Comparison of ENCODE assay signal across 17 mouse cellular contexts in genomic region chr7:30289071-30289713, GRCm38 (mm10). TPM values are rescaled to one million over a fixed set of nuclear protein-coding genes. Genes with fewer than 3 reads are reported as not detected.
DNase-seq lines count a peak whose midpoint lies in the region; ATAC-seq lines count a peak whose summit lies in the region.
"Had no signal": no experiment of that assay in that cellular context is flagged by ENCODE, and none has a peak within 500 bp of the region (broad histone marks: within the 10 kb centered on the region; RNA-seq: fewer than 3 reads in every experiment).

No protein-coding gene starts in this region.

- no peak overlapping the region for H3K4me2 ChIP-seq in hindbrain, embryonic 11.5 days (replicated peaks; ENCODE audit: low read depth, low read length)
- H3K4me2 ChIP-seq in hindbrain, embryonic 14.5 days (replicated peaks), result no peak overlapping the region
- no peak overlapping the region; the same call in 1 of the 2 replicates for H3K4me2 ChIP-seq in hindbrain, embryonic 12.5 days (replicated peaks)
- H3K4me2 ChIP-seq: liver, embryonic 15.5 days had no signal

- no peaks in the 10 kb centered on the region for H3K36me3 ChIP-seq in hindbrain, embryonic 11.5 days (ENCODE audit: control insufficient read depth, insufficient read depth, low read length)
- H3K36me3 ChIP-seq in hindbrain, embryonic 14.5 days (replicated peaks; ENCODE audit: control insufficient read depth, insufficient read depth), result peaks cover 2% of the 10 kb centered on the region; the same call in 1 of the 2 replicates
- peaks cover 8% of the 10 kb centered on the region for H3K36me3 ChIP-seq in hindbrain, embryonic 12.5 days
- H3K36me3 ChIP-seq: liver, embryonic 15.5 days had no signal

- WGBS in hindbrain, embryonic 11.5 days, result 71% methylated on average over 7 of the region's 7 CpGs
- 76% methylated on average over 7 of the region's 7 CpGs for WGBS in hindbrain, embryonic 14.5 days
- WGBS in hindbrain, embryonic 12.5 days, result 66% methylated on average over 7 of the region's 7 CpGs

- no peak for ATAC-seq in hindbrain, embryonic 11.5 days (ENCODE audit: low FRiP score)
- ATAC-seq in hindbrain, embryonic 14.5 days (ENCODE audit: low FRiP score), result no peak
- no peak for ATAC-seq in hindbrain, embryonic 12.5 days (ENCODE audit: low FRiP score)
- ATAC-seq: intestine, postnatal 0 days had no signal

- peaks cover 4% of the 10 kb centered on the region; the same call in 1 of the 2 replicates for H3K4me1 ChIP-seq in hindbrain, embryonic 11.5 days (replicated peaks; ENCODE audit: control insufficient read depth, insufficient read depth, low read length)
- peaks cover 23% of the 10 kb centered on the region for H3K4me1 ChIP-seq in hindbrain, embryonic 14.5 days (replicated peaks; ENCODE audit: control insufficient read depth, insufficient read depth, low read length)
- peaks cover 30% of the 10 kb centered on the region for H3K4me1 ChIP-seq in hindbrain, embryonic 12.5 days
- H3K4me1 ChIP-seq: liver, embryonic 15.5 days had no signal

- H3K4me3 ChIP-seq in hindbrain, embryonic 11.5 days (ENCODE audit: low read depth, low read length), result no peak overlapping the region; the same call in 1 of the 2 replicates
- H3K4me3 ChIP-seq in hindbrain, embryonic 14.5 days (replicated peaks; ENCODE audit: low read length), result no peak overlapping the region
- H3K4me3 ChIP-seq in hindbrain, embryonic 12.5 days, result no peak overlapping the region
- H3K4me3 ChIP-seq: erythroblast, embryonic 14.5 days; gastrocnemius, adult 2 months; liver, embryonic 15.5 days had no signal

- no peaks in the 10 kb centered on the region for H3K27me3 ChIP-seq in hindbrain, embryonic 11.5 days (ENCODE audit: control insufficient read depth, insufficient read depth, low read length)
- no peaks in the 10 kb centered on the region for H3K27me3 ChIP-seq in hindbrain, embryonic 14.5 days (ENCODE audit: control insufficient read depth, insufficient read depth, low read length)
- no peaks in the 10 kb centered on the region for H3K27me3 ChIP-seq in hindbrain, embryonic 12.5 days

- no peak for DNase-seq in hindbrain, embryonic 11.5 days (ENCODE audit: low spot score)
- no peak for DNase-seq in hindbrain, embryonic 14.5 days (ENCODE audit: low spot score)
- DNase-seq in testis, postnatal 10 days (ENCODE audit: low spot score), result peak; percentile 39
- no peak for DNase-seq in testis, postnatal 14 days (ENCODE audit: low spot score)
- no peak for DNase-seq in right cerebral cortex, adult 18-20 months
- DNase-seq in lung, postnatal 25 days (ENCODE audit: low spot score), result no peak
- DNase-seq: adrenal gland, postnatal 25 days; forebrain, postnatal 0 days; gastrocnemius, adult 2 months; heart, adult 18-20 months; kidney, postnatal 14 days; lung, postnatal 10 days; right cerebral cortex, postnatal 25 days had no signal

- no peak overlapping the region for H3K9ac ChIP-seq in hindbrain, embryonic 11.5 days (ENCODE audit: low read depth, low read length)
- no peak overlapping the region for H3K9ac ChIP-seq in hindbrain, embryonic 14.5 days
- no peak overlapping the region for H3K9ac ChIP-seq in hindbrain, embryonic 12.5 days
- H3K9ac ChIP-seq: forebrain, postnatal 0 days; liver, embryonic 15.5 days had no signal

- peak overlapping the region; percentile 17; the same call in 1 of the 2 replicates for H3K27ac ChIP-seq in hindbrain, embryonic 11.5 days (ENCODE audit: low read depth, low read length)
- no peak overlapping the region for H3K27ac ChIP-seq in hindbrain, embryonic 14.5 days
- peak overlapping the region; percentile 23; the same call in 1 of the 2 replicates for H3K27ac ChIP-seq in hindbrain, embryonic 12.5 days
- H3K27ac ChIP-seq: gastrocnemius, adult 2 months; liver, embryonic 15.5 days had no signal

- H3K9me3 ChIP-seq in hindbrain, embryonic 11.5 days (ENCODE audit: control insufficient read depth, low read length), result no peaks in the 10 kb centered on the region
- no peaks in the 10 kb centered on the region for H3K9me3 ChIP-seq in hindbrain, embryonic 14.5 days (ENCODE audit: control insufficient read depth, low read length)
- H3K9me3 ChIP-seq in hindbrain, embryonic 12.5 days (replicated peaks), result no peaks in the 10 kb centered on the region
- H3K9me3 ChIP-seq: liver, embryonic 15.5 days had no signal

RNA-seq across cellular contexts. Expression of gene Clip3, which starts 2.3 kb away (rescaled TPM):
- 66.7 and 78.4 TPM in 2 replicates for polyA plus RNA-seq in hindbrain, embryonic 11.5 days (2014; fragmentation: Nextera tagmentation; extraction: Ambion mirVana)
- 123 and 146 TPM in 2 replicates for polyA plus RNA-seq in hindbrain, embryonic 14.5 days (2014; fragmentation: Nextera tagmentation; extraction: Ambion mirVana)
- 74.8 and 88.1 TPM in 2 replicates for polyA plus RNA-seq in hindbrain, embryonic 12.5 days (2016; fragmentation: Nextera tagmentation; extraction: Ambion mirVana)
- polyA plus RNA-seq: erythroblast, embryonic 14.5 days had no signal

RNA-seq across cellular contexts. Expression of gene Wdr62, which starts 9.0 kb away (rescaled TPM):
- polyA plus RNA-seq in hindbrain, embryonic 11.5 days (2014; fragmentation: Nextera tagmentation; extraction: Ambion mirVana), result 5.9 and 8.5 TPM in 2 replicates
- 5.7 and 5.9 TPM in 2 replicates for polyA plus RNA-seq in hindbrain, embryonic 14.5 days (2014; fragmentation: Nextera tagmentation; extraction: Ambion mirVana)
- 7.2 and 7.4 TPM in 2 replicates for polyA plus RNA-seq in hindbrain, embryonic 12.5 days (2016; fragmentation: Nextera tagmentation; extraction: Ambion mirVana)

RNA-seq across cellular contexts. Expression of gene Thap8, which starts 9.3 kb away (rescaled TPM):
- polyA plus RNA-seq in hindbrain, embryonic 11.5 days (2014; fragmentation: Nextera tagmentation; extraction: Ambion mirVana), result 0.25 and 0.32 TPM in 2 replicates
- 0.16 and 0.43 TPM in 2 replicates for polyA plus RNA-seq in hindbrain, embryonic 14.5 days (2014; fragmentation: Nextera tagmentation; extraction: Ambion mirVana)
- 0.48 and 0.77 TPM in 2 replicates for polyA plus RNA-seq in hindbrain, embryonic 12.5 days (2016; fragmentation: Nextera tagmentation; extraction: Ambion mirVana)
- polyA plus RNA-seq: erythroblast, embryonic 14.5 days had no signal

RNA-seq across cellular contexts. Expression of gene Alkbh6, which starts 19.3 kb away (rescaled TPM):
- 82.1 and 85.2 TPM in 2 replicates for polyA plus RNA-seq in hindbrain, embryonic 11.5 days (2014; fragmentation: Nextera tagmentation; extraction: Ambion mirVana)
- polyA plus RNA-seq in hindbrain, embryonic 14.5 days (2014; fragmentation: Nextera tagmentation; extraction: Ambion mirVana), result 119 and 123 TPM in 2 replicates
- 87.1 and 93.5 TPM in 2 replicates for polyA plus RNA-seq in hindbrain, embryonic 12.5 days (2016; fragmentation: Nextera tagmentation; extraction: Ambion mirVana)

RNA-seq across cellular contexts. Expression of gene Syne4, which starts 25.4 kb away (rescaled TPM):
- polyA plus RNA-seq in hindbrain, embryonic 11.5 days (2014; fragmentation: Nextera tagmentation; extraction: Ambion mirVana), result 17.4 and 18.7 TPM in 2 replicates
- polyA plus RNA-seq in hindbrain, embryonic 14.5 days (2014; fragmentation: Nextera tagmentation; extraction: Ambion mirVana), result 10.7 and 11.9 TPM in 2 replicates
- 36.9 and 39.2 TPM in 2 replicates for polyA plus RNA-seq in hindbrain, embryonic 12.5 days (2016; fragmentation: Nextera tagmentation; extraction: Ambion mirVana)
